Mouse (Mus musculus) induced T-regulatory cell, adult 2 months (primary cell): ENCODE measurements at regions not wholly inside any gene's neighbourhood (a gene's known extent, or its start where the extent isn't known, plus 50 kb on each side); places are given as distances from the start of the nearest gene placed in this dataset.
"Not testable (repeated sequence)": the region's sequence is repeated elsewhere in the genome, so short reads cannot be mapped to it uniquely, and the experiment has no call there.

Source experiments
- DNase-seq: peaks from one replicate; pipeline ENCODE4 v3.0.0-alpha.2; 2012; ENCODE audit warnings: low read depth

DNA sequence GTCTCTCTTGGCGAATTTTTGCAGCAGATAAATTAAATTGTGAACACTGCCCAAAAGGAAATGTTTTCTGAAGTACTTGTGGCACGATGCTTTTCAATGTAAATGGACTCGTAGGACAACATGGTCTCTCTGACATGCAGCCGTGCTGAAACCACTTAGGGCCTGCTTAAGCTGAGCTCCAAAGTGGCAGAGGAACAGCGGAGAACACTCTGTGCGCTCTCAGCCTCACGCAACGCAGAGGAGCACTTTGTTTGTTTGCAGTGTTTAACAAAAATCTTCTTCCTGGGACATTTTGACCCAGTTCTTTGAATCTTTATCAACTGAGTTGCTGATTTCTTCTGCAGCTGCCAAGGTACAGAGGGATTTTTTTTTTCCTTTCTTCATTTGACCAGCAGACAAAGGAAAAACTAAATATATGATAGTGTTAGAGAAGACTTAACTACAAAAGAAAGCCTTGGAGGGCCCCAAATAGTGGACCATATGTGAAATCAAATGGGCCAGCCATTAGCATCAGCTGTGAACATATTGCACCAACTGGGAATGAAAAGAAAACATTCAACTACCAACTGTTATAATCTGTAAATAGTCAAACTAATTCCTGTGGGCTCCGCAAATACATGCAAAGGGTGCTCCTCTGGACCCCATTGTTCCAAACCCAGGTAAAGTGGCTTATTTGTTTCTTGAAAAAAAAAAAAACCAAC, 639.5 kb downstream of the Rwdd3 start:
- no peak for DNase-seq

DNA sequence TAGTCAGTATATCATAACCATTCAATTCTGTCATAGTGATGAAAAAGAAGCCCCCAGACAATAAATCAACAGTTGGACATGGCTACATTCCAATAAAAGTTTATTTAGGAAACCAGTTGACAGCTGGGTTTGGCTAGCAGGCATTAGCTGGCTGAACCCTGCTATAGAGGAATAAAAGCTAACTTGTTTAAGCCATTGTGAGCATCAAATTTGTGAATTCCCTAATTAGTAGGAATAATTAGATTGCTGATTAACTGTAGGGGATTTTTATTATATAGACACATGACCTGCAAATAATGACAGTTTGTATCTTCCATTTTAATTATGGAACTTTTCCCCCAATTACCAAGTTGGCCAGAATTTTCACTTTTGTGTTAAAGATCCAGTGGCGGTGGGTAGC, 659.8 kb downstream of the Rwdd3 start:
- no peak for DNase-seq

DNA sequence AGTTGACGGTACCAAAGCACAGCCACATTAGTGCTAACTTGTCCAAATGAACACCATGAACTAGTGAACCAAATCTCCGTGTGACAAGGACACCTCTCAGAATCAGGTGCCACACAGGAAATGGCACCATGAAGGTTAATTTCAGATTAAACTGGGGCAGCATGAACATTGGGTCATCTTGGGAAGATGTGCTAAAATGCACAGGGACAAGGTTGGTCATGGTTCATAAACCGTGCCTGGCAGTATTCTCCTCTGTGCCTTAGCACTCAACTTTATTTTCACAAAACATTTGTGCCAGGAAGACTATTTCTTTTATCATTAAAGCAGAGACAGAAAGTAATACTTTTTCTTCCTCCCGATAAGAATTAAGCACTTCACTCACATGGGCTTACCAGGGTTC, 672.6 kb downstream of the Rwdd3 start:
- no peak for DNase-seq

DNA sequence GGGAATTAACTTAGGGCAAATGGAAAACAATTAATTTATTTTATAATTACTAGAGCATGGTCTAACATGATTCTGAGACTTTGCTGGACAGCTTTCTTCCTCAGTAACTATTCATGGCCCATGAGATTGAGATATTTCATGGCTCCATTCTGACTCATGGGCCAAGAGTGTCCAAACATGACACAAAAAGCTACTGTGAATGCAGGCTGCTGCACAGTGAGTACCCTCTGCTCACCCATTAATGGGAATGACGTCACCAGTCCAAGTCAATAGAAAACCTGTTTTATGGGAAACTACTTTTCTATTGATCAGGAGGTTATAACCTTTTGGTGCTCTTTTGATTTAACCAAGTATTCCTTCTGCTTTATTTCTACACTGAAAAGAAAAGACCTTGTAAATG, 693.6 kb downstream of the Rwdd3 start:
- DNase-seq, result no peak

DNA sequence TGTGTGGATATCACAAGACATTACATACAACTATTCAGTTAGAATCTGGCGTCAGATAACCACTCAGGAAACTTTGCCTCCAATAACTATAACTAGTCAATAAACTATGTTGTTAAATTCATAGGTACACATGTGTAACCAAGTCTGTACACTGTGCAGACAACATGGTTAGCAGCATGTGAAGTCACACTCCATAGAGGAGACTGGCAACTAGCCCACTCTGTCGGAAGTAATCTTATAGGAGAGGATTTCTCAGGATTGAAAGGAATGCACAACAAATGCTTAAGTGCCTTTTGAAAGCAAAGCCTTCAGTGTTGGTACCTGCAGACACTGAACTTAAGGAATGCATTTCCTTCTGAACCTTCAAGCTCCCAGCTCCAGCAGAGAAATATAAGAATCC, 693.0 kb upstream of the Ptbp2 start:
- DNase-seq, result no peak

- no peak for DNase-seq
Observed at GRCm38 (mm10) chr3:120473645-120474038, 689.4 kb upstream of the Ptbp2 start.

- DNase-seq, result no peak
Observed at GRCm38 (mm10) chr3:120472687-120473644, 688.7 kb upstream of the Ptbp2 start.

DNA sequence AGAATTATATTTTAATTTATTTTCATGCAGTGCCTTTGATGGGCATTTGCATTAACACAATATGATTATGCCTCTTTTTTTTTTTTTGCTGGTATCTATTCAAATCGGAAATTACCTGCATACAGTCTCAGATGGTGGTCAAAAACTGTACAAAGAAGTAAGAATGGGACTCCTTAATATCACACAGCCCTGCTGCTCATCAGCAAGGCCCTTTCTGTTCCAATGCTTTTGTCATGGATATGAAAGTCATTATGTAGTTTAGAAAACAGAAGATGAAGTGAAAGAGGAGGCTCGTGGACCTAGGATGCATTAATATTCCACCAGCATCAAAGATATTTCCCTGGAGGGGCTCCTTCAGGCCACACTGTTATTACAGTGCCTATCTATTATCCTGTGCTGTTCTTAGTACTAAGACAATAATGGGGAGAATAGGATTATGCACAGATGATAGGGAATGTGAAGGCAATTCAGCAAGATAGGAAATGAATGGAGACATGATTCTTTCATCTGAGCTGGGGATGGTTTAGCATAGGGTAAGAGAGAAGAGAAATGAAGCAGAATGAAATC, 687.7 kb upstream of the Ptbp2 start:
- no peak for DNase-seq

GRCm38 (mm10) chr3:120468887-120469286, 684.6 kb upstream of the Ptbp2 start:
- no peak for DNase-seq

DNA sequence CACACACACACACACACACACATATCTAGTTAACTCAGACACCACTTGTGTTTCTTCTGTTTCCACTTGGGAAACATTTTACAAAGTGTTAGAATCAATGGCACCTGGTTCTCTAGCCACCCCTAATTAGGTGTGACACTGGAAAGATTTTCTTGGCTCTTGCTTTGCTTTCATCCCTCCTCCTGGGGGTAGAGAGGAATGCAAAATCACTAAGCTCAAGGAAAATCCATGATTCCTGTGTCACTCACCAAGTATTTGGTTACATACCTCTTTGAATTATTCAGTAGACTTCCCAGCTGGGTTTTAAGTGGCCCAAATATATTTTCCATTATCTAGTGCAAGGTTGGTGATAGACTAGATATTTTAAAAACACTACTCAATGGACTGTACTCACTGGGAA, 676.5 kb upstream of the Ptbp2 start:
- DNase-seq, result no peak

DNA sequence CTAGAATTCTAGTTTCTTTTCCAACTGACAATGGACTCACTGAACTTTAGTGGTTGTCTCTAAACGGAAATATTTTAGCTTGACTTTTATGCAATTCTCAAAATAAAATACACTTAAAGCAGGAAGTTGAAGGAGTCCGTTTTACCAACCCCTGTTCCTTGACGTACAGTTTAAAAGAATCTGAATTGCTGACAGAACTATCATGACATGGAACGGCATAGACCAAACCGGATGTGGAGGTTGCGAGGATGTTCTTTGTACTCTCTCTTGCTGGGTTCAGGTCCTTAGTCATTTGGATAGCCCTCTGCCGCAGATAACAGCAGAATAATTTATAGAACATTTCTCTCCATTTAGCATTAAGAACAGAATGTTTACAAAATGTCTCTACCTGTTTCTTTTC, 673.6 kb upstream of the Ptbp2 start:
- peak; percentile 43 for DNase-seq

- DNase-seq, result no peak
Observed at GRCm38 (mm10) chr3:120441127-120441526, 656.9 kb upstream of the Ptbp2 start.

DNA sequence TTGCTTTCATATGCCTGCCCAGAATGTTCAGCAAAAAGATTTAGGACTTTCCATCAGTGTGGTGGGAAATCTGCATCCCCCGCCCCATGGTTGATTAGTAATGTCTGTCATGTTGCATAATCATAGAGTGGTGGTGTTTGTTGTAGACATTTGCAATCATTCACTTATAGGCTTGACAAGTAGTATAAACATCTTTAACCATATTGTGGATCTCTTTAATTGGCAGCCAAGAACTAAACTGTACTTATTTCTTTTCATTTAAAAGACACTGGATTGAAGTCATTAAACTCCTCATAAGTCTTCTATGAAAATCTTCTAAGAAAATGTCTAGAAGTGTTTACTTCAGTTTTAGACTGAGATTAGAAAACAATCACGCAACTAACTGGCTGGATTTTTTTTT, 646.0 kb upstream of the Ptbp2 start:
- DNase-seq, result no peak

DNA sequence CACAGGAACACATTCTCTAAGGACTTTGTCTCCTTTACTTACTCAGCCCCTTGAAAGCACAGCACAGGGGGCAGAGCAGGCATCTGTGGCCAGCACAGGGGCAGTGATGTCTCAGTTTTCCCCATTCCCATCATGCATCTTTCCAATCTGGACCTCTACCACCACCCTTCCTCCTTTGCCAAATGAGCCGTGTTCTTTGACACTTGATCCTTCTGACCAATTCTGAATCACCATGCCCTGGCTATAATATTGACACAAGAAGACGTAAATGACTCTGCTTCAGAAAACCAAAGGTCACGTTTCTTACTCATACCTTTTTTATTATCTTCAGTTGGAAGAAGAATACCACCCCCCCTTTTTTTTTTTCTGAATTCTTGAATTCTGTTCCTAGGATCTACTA, 632.4 kb upstream of the Ptbp2 start:
- DNase-seq, result no peak

- DNase-seq, result no peak
Observed at GRCm38 (mm10) chr3:120375688-120376289, 591.5 kb upstream of the Ptbp2 start.

DNA sequence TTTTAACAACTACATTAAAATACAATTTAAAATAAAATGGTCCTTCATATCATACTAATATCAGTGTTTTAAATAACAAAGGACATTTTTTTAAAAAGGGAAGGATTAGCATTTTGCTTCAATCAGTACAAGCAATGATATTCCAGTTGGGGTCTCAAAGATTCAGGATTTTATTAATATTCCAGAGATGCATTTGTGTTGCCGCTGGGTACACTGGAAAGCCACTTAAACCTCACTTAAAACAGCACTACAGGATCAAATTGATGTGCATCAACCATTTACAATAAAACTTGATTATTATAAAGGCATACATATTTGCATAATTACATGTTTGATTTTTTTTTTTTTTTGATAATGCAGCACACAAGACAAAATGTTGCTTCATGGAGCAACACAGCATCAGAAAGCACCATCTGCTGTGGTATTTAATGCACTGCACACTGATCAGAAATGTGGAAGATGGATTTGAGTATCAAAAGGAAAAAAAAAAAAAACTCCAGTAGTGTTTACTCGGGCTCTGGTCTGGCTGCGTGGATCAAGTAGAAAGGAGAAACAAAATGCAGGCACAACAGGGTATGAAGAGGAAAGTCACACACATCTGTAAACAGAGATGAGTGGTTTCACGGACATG, 558.6 kb upstream of the Ptbp2 start:
- DNase-seq, result no peak

DNA sequence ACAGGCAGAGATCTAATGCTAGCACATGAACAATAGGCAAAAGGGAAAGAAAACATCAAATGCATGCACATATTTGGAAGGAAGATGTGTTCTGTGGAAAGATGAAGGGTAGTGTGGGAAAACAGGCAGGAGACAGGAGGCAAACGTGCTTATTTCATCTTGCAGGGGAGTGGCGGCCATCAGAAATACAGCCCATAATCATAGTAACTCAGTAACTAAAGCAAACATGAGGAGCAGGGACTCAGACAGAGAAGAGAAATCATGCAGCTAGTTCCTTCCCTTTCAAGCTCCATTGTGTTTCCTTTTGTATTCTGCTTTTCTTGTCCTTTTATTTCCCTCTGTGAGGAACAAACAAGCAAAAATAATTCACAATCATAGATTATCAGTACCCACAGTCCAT, 557.6 kb upstream of the Ptbp2 start:
- no peak for DNase-seq

DNA sequence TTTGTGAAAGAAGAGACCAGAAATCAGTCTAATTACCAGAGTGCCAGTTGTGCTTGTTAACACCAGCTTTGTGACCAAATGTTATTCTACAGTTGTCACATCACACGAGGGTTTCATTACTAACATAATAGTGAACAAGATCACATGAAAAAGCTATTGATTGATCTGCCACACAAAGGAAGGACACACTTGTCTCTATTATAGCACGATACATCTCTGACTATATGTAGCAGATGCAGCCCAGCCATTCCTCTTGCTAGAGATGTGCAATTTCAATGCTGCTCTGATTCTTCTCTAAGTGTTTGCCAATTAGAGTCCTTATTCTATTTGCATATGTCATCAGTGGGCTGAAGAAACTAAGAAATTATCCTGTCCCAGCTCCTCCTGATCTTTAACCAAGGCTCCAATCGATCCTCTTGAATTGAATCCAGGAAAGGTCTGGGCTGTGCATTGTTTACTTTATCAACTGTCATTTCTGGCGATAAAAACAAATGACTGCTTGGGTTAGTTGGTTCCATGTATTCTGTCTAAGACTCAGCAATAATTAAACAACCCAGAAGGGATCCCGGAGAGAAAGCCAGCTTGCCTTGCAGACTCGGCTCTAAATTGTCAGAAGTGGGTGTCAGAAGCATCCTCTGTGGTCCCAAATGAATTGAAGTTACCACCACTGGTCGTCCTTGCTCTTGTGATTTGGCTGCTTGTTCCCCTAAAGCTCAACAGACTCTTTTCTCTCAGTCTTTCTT, 551.7 kb upstream of the Ptbp2 start:
- DNase-seq, result no peak

DNA sequence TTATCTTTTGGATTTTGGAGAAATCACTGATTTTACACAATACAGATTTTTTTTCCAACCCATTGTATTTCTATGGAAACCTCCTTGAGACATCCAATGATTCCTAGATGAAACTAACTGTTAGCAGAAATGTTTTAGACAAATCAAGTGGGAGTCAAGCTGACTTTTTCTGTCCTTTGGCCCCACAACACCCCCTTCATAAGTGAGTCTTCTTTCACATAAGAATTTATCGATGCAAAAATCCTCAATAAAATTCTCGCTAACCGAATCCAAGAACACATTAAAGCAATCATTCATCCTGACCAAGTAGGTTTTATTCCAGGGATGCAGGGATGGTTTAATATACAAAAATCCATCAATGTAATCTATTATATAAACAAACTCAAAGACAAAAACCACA, 522.8 kb upstream of the Ptbp2 start:
- DNase-seq, result not testable (repeated sequence)

DNA sequence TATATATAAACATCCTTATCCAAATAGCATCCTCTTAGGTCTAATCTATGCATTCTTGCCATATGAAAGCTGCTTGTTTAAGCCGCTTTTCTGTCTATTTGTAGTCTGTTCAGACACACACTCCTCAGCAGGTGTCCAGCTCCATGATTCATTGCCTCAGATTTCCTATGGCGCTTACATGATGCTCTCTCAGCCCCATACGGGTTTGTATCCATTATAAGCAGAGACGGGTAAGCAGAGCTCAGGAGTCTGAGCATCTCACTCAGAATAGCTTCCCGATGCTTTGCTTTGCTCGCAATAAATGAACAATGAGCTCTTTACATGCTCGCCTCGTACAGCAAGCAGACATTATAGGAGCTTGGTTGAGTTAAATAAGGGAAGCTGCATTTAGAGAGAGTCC, 521.3 kb upstream of the Ptbp2 start:
- no peak for DNase-seq
